Mouse (Mus musculus): ENCODE data around the gene Pla2g3. TPM values are rescaled to one million over a fixed set of nuclear protein-coding genes. Genes with fewer than 3 reads are reported as not detected.
A peak's percentile ranks its signal among the peaks of the same experiment; 100 is the strongest.

The Pla2g3 gene
- polyA plus RNA-seq, 1 experiment from 2014 or later = 1.6 TPM

DNA sequence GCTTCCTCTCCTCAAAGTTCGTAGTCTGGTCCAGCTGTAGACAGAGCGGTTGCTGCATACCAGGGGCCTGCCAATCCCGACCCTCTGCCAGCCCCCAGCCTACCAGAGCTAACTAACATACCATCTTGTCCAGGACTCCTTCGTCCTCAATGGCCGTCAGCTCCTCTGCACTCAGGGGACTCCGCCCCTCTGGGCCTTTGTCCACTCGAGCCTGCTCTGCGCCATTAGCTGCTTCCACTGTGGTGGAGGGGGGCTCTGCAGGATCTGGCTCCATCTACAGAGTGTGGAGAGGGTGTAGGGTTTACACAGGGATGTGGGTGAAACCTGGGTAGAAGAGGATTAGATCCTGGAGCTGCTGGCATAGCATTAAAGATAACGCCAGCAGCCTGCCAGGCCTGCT lies 38.1 kb downstream of the Pla2g3 start:
- no peak for DNase-seq (ENCODE audit: low spot score)
- H3K27ac ChIP-seq (replicated peaks) = no peak overlapping the region
- no peaks in the 10 kb centered on the region for H3K27me3 ChIP-seq (replicated peaks; ENCODE audit: low read depth, poor library complexity, severe bottlenecking)
- peaks cover 100% of the 10 kb centered on the region for H3K36me3 ChIP-seq (replicated peaks)
- H3K9me3 ChIP-seq = no peaks in the 10 kb centered on the region
- 0 out of 2 replicates have a peak, but pooled peaks cover 3% of the 10 kb centered on the region for H3K4me1 ChIP-seq
- H3K4me3 ChIP-seq = no peak overlapping the region
- whole genome bisulfite sequencing = 82% methylated on average over 9 of the region's 9 CpGs

DNA sequence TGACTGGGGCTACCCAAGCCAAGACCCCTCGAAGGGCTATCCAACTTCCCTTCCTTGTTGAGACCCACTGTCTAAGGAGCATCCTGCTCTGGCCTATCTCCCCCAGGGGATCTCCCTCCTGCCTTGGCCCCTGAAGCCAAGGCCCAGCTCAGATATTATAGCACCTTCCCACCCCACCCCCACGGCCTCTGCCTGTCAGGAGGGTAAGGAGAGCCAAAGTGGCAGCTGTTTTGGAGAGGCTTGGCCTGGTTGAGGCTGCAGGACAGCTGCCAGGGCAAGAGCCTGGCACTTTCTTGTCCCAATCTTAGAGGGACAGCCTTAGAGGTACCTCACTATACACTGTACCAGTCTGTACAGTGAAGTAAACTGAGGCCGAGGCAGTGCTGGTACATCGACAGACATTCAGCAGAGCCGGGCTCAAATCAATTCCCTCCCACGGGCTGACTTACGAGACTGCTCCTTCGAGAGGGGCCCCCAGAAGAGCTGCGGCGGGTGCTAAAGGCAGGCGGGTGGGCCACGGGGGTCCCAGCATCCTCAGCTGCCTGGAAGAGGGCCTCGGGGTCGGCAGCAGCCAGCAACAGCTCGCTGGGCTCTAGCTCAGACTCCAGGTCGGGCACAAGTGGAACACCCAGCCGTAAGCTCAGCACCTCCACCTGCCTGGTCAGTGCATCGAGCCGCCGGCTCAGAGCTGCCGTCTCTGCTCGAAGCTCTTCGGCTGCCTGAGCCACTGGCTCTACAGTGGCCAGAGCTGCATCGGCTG lies 39.1 kb downstream of the Pla2g3 start:
- Histone ChIP-seq H3K27ac (replicated peaks) (no peak overlapping the region), H3K9me3 (no peaks in the 10 kb centered on the region), H3K27me3 (replicated peaks; ENCODE audit: low read depth, poor library complexity, severe bottlenecking) (no peaks in the 10 kb centered on the region), H3K4me1 (0 out of 2 replicates have a peak, but pooled peaks cover 3% of the 10 kb centered on the region), H3K36me3 (replicated peaks) (peaks cover 100% of the 10 kb centered on the region), H3K4me3 (no peak overlapping the region)
- DNase-seq (ENCODE audit: low spot score) = no peak
- 93% methylated on average over 24 of the region's 24 CpGs for WGBS

DNA sequence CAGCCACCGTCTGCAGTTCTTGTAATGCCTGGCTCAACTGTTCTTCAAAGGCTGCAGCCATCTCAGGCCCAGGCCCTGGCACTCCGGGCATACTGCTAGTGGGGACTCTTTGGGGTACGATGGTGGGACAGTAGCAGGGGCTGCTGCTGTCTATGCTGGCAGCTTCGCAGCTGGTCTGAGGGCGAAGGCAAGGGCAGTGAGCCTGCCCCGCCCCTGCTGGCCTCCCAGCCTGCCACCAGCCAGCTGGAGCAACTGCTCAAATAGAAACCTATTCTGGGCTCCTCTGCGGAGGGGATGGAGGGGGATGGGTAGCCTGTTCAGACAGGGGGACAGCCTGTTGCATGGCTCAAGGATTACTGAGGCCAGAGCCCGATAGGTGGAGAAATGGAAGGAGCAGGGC lies 39.7 kb downstream of the Pla2g3 start:
- no peak overlapping the region for H3K27ac ChIP-seq (replicated peaks)
- H3K4me3 ChIP-seq = no peak overlapping the region
- H3K36me3 ChIP-seq (replicated peaks) = peaks cover 100% of the 10 kb centered on the region
- WGBS = 85% methylated on average over 8 of the region's 8 CpGs
- H3K9me3 ChIP-seq = no peaks in the 10 kb centered on the region
- H3K4me1 ChIP-seq = 0 out of 2 replicates have a peak, but pooled peaks cover 3% of the 10 kb centered on the region
- no peaks in the 10 kb centered on the region for H3K27me3 ChIP-seq (replicated peaks; ENCODE audit: low read depth, poor library complexity, severe bottlenecking)
- no peak for DNase-seq (ENCODE audit: low spot score)

DNA sequence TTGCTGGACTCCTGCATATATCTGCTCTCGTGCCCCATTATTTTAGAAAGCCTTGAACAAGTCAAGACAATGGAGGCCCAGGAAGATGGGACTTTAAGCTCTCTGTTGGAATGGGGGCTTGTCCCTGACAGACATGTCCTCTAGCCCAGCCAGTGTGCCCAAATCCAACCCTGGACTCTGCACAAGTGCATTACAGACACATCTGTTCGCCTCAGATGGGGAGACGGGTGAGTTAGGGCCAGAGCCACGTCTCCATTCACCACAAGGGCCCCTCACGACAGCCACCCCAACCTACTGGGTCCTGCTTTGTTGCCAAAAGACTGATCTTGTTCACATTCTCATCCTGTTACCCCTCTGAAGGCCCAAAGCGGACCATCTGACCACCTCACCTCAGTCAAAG lies 40.1 kb downstream of the Pla2g3 start:
- Histone ChIP-seq H3K4me1 (0 out of 2 replicates have a peak, but pooled peaks cover 3% of the 10 kb centered on the region), H3K27me3 (replicated peaks; ENCODE audit: low read depth, poor library complexity, severe bottlenecking) (no peaks in the 10 kb centered on the region), H3K27ac (replicated peaks) (no peak overlapping the region), H3K4me3 (no peak overlapping the region), H3K36me3 (replicated peaks) (peaks cover 100% of the 10 kb centered on the region), H3K9me3 (no peaks in the 10 kb centered on the region)
- 91% methylated on average over 6 of the region's 6 CpGs for WGBS
- no peak for DNase-seq (ENCODE audit: low spot score)

DNA sequence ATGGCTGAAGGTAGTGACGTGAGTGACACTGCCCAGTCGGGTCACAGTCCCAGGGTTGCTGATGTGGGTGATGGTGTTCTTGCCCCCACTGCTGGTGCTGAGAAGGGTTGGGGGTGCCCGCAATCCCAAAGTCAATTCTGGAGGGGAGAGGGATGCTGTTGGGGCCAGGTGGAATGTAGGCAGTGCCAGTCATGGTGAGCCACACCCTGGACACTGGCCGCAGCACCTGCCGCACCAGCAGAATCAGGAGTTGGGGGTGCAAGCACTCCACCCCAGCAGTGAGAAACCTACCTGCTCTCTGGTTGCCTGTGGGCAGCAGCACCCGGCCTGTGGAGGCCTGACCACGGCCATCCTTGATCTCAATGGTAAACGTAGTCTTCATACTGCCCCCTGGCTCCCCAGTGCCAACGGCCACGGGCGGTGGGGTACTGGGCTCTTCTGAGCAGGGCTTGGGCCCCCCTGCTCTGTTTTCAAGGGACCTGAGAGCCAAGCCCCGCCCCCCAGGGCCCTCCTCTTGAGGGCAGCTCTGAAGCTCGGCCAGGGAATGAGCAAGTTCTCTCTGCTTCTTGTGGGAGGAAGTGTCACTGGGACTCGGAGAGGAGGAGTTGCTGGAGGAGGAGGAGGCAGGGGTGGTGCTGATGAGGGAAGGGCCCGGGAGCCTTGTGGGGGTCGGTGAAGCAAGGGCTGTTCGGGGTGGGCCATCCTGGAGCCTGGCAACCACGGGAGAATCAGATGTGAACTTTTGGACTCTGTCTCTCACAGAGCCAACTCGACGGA lies 41.6 kb downstream of the Pla2g3 start:
- 83% methylated on average over 20 of the region's 20 CpGs for WGBS
- no peaks in the 10 kb centered on the region for H3K27me3 ChIP-seq (replicated peaks; ENCODE audit: low read depth, poor library complexity, severe bottlenecking)
- H3K27ac ChIP-seq (replicated peaks) = no peak overlapping the region
- no peak for DNase-seq (ENCODE audit: low spot score)
- peaks cover 97% of the 10 kb centered on the region for H3K36me3 ChIP-seq (replicated peaks)
- peaks cover 4% of the 10 kb centered on the region for H3K4me1 ChIP-seq
- no peaks in the 10 kb centered on the region for H3K9me3 ChIP-seq
- no peak overlapping the region for H3K4me3 ChIP-seq

DNA sequence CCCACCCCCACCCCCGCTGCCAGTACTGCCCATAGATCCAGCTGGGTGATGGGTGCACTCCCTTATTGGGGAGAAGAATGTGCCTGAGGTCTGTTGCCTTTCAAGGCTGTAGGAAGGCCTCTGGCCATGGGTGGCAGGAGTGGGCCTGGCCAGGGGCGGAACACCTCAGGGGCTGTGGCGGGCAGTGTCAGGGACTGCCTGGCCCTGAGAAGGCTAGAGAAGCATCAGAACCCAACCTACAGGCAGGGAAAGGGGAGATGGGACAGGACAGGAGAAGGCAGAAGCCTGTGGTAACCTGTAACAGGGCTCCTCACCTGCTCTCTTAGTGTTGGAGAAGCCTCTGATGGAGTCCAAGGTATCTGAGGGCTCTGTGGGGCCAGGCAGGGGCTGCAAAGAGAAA lies 42.6 kb downstream of the Pla2g3 start:
- peaks cover 12% of the 10 kb centered on the region for H3K4me1 ChIP-seq
- DNase-seq (ENCODE audit: low spot score) = no peak
- no peaks in the 10 kb centered on the region for H3K9me3 ChIP-seq
- H3K27me3 ChIP-seq (replicated peaks; ENCODE audit: low read depth, poor library complexity, severe bottlenecking) = no peaks in the 10 kb centered on the region
- H3K27ac ChIP-seq (replicated peaks) = no peak overlapping the region
- no peak overlapping the region for H3K4me3 ChIP-seq
- peaks cover 86% of the 10 kb centered on the region for H3K36me3 ChIP-seq (replicated peaks)
- 96% methylated on average over 3 of the region's 3 CpGs for WGBS

DNA sequence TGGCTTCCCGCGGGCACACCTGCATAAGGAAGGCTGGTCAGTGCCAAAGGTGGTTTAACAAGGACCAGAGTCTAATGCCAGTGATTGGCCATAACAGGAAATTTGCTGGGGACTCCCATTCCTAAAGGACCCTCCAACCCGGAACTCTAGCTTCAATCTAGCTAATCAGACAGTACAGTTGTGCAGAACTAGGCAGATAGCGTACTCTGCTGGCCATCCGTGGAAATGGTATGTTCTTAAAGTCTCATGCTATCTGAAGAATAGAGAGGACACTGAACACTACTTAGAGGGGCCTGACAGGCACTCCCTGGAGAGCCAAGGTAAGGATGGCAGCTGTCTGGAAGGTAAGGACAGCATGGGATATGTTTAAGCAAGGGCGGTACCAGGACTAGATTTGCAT lies 43.5 kb downstream of the Pla2g3 start:
- H3K36me3 ChIP-seq (replicated peaks) = peaks cover 77% of the 10 kb centered on the region
- no peaks in the 10 kb centered on the region for H3K27me3 ChIP-seq (replicated peaks; ENCODE audit: low read depth, poor library complexity, severe bottlenecking)
- no peaks in the 10 kb centered on the region for H3K9me3 ChIP-seq
- peaks cover 21% of the 10 kb centered on the region for H3K4me1 ChIP-seq
- H3K27ac ChIP-seq (replicated peaks) = no peak overlapping the region
- no peak overlapping the region for H3K4me3 ChIP-seq
- WGBS = 80% methylated on average over 6 of the region's 6 CpGs
- no peak for DNase-seq (ENCODE audit: low spot score)

DNA sequence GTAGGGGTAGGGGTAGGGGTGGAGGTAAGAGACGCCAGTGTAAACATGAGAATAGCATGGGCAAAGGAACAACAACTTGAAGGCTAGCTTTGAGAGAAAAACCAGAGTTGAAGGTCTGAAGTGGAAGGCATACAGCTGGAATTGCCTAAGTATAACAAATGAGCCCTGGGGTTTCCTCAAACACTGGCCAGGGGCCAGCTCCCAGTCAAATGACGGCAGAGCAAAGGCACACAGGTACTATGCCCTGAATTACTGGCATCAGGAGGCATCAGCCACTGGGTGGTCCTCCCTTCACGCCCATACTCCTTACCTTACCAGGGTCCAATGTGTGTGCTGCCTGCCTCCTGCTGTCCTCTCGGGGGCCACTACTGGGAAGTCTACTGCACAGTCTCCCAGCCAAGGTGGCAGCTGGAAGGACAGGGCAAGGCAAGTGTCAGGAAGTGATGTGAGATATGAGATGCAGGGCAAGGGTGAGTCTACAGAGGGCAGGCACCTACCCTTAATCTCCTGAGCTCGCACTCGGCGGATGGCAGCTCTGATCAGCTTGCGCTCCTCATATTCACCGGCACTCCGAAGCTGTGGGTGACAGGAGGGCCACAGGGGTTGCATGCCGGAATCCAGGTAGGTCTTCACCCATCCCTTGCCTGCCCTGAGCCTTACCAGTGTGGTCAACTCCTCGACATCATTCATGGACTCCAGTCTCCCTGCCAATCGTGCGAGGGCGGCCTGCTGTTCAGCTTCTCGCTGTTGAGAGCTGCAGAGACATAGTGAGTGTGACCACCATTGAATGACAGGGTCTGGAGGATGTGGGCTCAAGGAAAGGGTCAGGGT lies 44.2 kb downstream of the Pla2g3 start:
- H3K4me3 ChIP-seq = no peak overlapping the region
- DNase-seq (ENCODE audit: low spot score) = no peak
- H3K27ac ChIP-seq (replicated peaks) = no peak overlapping the region
- 90% methylated on average over 16 of the region's 16 CpGs for WGBS
- no peaks in the 10 kb centered on the region for H3K27me3 ChIP-seq (replicated peaks; ENCODE audit: low read depth, poor library complexity, severe bottlenecking)
- no peaks in the 10 kb centered on the region for H3K9me3 ChIP-seq
- peaks cover 76% of the 10 kb centered on the region for H3K36me3 ChIP-seq (replicated peaks)
- H3K4me1 ChIP-seq = peaks cover 28% of the 10 kb centered on the region

DNA sequence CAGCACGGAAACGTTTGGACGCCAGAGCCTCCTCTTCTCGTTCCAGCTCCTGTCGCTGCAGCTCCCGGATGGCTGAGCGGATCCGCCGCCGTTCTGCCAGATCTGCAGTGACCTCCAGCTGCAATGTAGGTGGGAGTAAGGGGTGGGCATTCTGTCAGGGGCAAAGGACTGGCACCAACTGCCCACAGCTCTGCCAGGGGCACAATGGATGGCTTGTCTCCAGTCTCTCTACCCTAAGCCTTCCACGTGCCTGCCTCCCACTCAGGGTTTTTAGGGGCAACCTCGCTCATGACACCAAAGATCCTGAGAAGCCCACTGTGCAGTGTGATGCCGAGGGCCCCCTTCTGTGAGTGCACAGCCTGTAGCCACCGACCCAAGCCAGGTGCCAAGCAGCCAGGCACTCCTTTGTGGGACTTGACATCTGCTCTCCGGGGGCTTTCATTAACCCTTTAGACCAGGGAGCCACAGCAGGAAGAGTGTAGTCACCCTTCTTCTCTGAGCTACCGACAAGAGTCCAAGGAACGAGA lies 45.4 kb downstream of the Pla2g3 start:
- Histone ChIP-seq H3K36me3 (replicated peaks) (peaks cover 65% of the 10 kb centered on the region), H3K27ac (replicated peaks) (no peak overlapping the region), H3K4me1 (peaks cover 34% of the 10 kb centered on the region), H3K27me3 (replicated peaks; ENCODE audit: low read depth, poor library complexity, severe bottlenecking) (no peaks in the 10 kb centered on the region), H3K9me3 (no peaks in the 10 kb centered on the region), H3K4me3 (no peak overlapping the region)
- DNase-seq (ENCODE audit: low spot score) = no peak
- 91% methylated on average over 17 of the region's 17 CpGs for WGBS

DNA sequence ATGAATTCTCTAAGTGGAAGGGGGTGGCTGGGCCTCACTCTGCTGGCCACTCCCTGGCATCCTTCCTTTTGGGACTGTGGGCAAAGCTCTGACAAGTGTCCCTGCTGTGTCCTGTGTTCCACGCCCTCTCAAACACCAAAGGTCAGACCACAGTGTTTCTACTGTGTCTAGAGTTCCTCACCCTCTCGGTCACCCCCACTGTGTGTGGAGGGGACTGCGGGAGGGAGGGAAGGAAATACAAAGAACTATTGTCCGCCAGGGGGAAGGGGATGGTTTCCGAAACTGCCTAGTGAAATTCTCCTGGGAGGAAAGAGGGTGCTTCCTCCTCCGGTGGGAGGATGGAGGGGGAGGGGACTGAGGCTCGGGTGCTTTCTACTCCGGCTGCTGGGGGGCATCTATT lies 46.9 kb downstream of the Pla2g3 start:
- Histone ChIP-seq H3K4me3 (peak overlapping the region; percentile 69), H3K27me3 (replicated peaks; ENCODE audit: low read depth, poor library complexity, severe bottlenecking) (no peaks in the 10 kb centered on the region), H3K27ac (replicated peaks) (peak overlapping the region; percentile 91), H3K36me3 (replicated peaks) (peaks cover 50% of the 10 kb centered on the region), H3K9me3 (no peaks in the 10 kb centered on the region), H3K4me1 (peaks cover 41% of the 10 kb centered on the region)
- DNase-seq (ENCODE audit: low spot score) = no peak
- 8% methylated on average over 8 of the region's 8 CpGs for WGBS

DNA sequence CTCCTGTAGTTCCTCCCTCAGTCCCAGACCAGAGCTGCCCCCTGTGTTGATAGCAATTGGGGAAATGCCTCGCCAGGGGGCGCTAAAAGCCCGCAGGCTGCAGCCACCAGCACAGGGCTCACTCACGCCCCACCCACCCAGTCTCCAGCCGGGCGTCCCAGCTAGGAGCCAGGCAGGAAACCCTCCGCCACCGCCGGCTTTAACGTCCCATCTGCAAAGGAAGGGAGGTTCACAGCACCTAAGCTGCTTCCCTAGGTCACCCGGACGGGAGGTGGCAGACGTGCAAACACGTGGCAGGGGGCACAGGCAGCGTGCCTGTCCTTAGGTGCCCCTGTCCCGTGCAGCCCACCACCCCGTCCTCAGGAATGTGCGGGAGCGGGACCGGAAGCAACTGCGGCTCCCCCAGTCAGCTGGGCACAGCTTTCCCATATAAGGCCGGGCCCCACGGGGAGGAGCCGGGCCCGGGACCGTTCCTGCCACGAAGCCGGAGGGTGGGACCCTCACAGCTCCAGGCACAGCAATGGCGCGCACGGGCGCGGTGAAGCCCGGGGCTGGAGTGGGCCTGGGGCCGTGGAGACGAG lies 47.4 kb downstream of the Pla2g3 start:
- H3K4me3 ChIP-seq = peak overlapping the region; percentile 69
- DNase-seq (ENCODE audit: low spot score) = peak; percentile 97
- peak overlapping the region; percentile 91 for H3K27ac ChIP-seq (replicated peaks)
- H3K4me1 ChIP-seq = peaks cover 41% of the 10 kb centered on the region
- H3K9me3 ChIP-seq = no peaks in the 10 kb centered on the region
- H3K36me3 ChIP-seq (replicated peaks) = peaks cover 44% of the 10 kb centered on the region
- no peaks in the 10 kb centered on the region for H3K27me3 ChIP-seq (replicated peaks; ENCODE audit: low read depth, poor library complexity, severe bottlenecking)
- WGBS = under 1% methylated on average over 36 of the region's 36 CpGs

DNA sequence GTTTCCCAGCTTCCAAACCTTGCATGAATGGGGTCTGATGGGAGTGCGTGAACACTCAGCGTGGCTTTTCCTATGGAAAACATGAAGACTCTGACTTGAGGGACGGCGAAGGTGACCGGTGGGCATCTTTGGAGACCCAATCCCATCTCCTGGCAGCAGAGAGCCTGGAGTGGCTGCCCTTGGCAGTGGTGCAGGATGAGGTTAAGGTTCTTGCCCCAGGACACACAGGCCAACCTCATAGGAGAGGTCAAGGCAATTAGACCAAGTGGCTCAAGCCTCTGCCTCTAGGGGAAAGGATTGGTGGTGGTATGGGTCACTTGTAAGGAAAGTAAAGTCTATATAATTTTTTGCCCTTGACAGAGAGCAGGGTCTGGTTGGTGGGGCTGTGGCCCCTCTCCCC lies 48.0 kb downstream of the Pla2g3 start:
- Histone ChIP-seq H3K9me3 (no peaks in the 10 kb centered on the region), H3K36me3 (replicated peaks) (peaks cover 38% of the 10 kb centered on the region)
- WGBS = 48% methylated on average over 5 of the region's 5 CpGs

More for the DNA sequence above, 48.0 kb downstream of the Pla2g3 start:
- H3K4me1 ChIP-seq = peaks cover 41% of the 10 kb centered on the region
- no peak for DNase-seq (ENCODE audit: low spot score)
- H3K27me3 ChIP-seq (replicated peaks; ENCODE audit: low read depth, poor library complexity, severe bottlenecking) = no peaks in the 10 kb centered on the region
- peak overlapping the region; percentile 69 for H3K4me3 ChIP-seq
- peak overlapping the region; percentile 91 for H3K27ac ChIP-seq (replicated peaks)
